ENCODE assay signal across 15 mouse cellular contexts in genomic region chr7:87587976-87588375, GRCm38 (mm10). TPM values are rescaled to one million over a fixed set of nuclear protein-coding genes. Genes with fewer than 3 reads are reported as not detected.
DNase-seq lines count a peak whose midpoint lies in the region; ATAC-seq and TF ChIP-seq lines count a peak whose summit lies in the region.
"Had no signal": no experiment of that assay in that cellular context is flagged by ENCODE, and none has a peak within 500 bp of the region (broad histone marks: within the 10 kb centered on the region; RNA-seq: fewer than 3 reads in every experiment).

No protein-coding gene starts in this region.

- peaks cover 3% of the 10 kb centered on the region; the same call in 1 of the 2 replicates for H3K27me3 ChIP-seq in kidney, postnatal 0 days (ENCODE audit: insufficient read depth, low read length)
- H3K27me3 ChIP-seq in kidney, embryonic 16.5 days (ENCODE audit: insufficient read depth, low read length) = peaks cover 18% of the 10 kb centered on the region
- H3K27me3 ChIP-seq in hindbrain, postnatal 0 days (ENCODE audit: insufficient read depth, low read length) = no peaks in the 10 kb centered on the region

- no peaks in the 10 kb centered on the region for H3K9me3 ChIP-seq in kidney, postnatal 0 days (replicated peaks; ENCODE audit: low read length)
- H3K9me3 ChIP-seq in kidney, embryonic 16.5 days (ENCODE audit: low read length) = no peaks in the 10 kb centered on the region
- H3K9me3 ChIP-seq in hindbrain, postnatal 0 days (ENCODE audit: low read length) = no peaks in the 10 kb centered on the region
- H3K9me3 ChIP-seq: midbrain, embryonic 12.5 days had no signal

- H3K4me3 ChIP-seq in kidney, postnatal 0 days (replicated peaks; ENCODE audit: low read depth, low read length) = no peak overlapping the region
- no peak overlapping the region for H3K4me3 ChIP-seq in kidney, embryonic 16.5 days (ENCODE audit: low read length)
- H3K4me3 ChIP-seq in hindbrain, postnatal 0 days (ENCODE audit: low read length) = 0 out of 2 replicates have a peak overlapping the region, but pooled peaks have one; percentile 1
- H3K4me3 ChIP-seq: midbrain, embryonic 12.5 days had no signal

- no peak for TF ChIP-seq CTCF in kidney, postnatal 0 days (IDR thresholded peaks at IDR 0.05; ENCODE audit: low read depth)
- TF ChIP-seq CTCF in hindbrain, postnatal 0 days (IDR thresholded peaks at IDR 0.05; ENCODE audit: low read depth) = no peak

- H3K4me2 ChIP-seq in kidney, postnatal 0 days (ENCODE audit: low read length) = no peak overlapping the region
- H3K4me2 ChIP-seq in kidney, embryonic 16.5 days (replicated peaks; ENCODE audit: low read depth, low read length) = no peak overlapping the region
- H3K4me2 ChIP-seq in hindbrain, postnatal 0 days (ENCODE audit: low read depth, low read length) = peak overlapping the region; percentile 72
- H3K4me2 ChIP-seq: midbrain, embryonic 12.5 days had no signal

- no peaks in the 10 kb centered on the region for H3K4me1 ChIP-seq in kidney, postnatal 0 days (replicated peaks; ENCODE audit: insufficient read depth, low read length)
- H3K4me1 ChIP-seq in kidney, embryonic 16.5 days (ENCODE audit: insufficient read depth, low read length) = no peaks in the 10 kb centered on the region
- H3K4me1 ChIP-seq in hindbrain, postnatal 0 days (ENCODE audit: insufficient read depth, low read length) = no peaks in the 10 kb centered on the region
- H3K4me1 ChIP-seq: midbrain, embryonic 12.5 days had no signal

- no peak overlapping the region for H3K9ac ChIP-seq in kidney, postnatal 0 days (ENCODE audit: low read depth, low read length)
- H3K9ac ChIP-seq in kidney, embryonic 16.5 days (replicated peaks; ENCODE audit: low read length) = no peak overlapping the region
- H3K9ac ChIP-seq in hindbrain, postnatal 0 days (replicated peaks; ENCODE audit: low read length) = no peak overlapping the region
- H3K9ac ChIP-seq: midbrain, embryonic 12.5 days had no signal

- ATAC-seq in kidney, postnatal 0 days (replicated peaks; ENCODE audit: low FRiP score, low read depth) = no peak
- no peak for ATAC-seq in kidney, embryonic 16.5 days (ENCODE audit: low FRiP score, low TSS enrichment)
- ATAC-seq in hindbrain, postnatal 0 days = no peak
- ATAC-seq: forebrain, embryonic 14.5 days; intestine, embryonic 16.5 days had no signal

- peak; percentile 51 for DNase-seq in kidney, postnatal 0 days (ENCODE audit: low spot score)
- DNase-seq in 416B (ENCODE audit: low read depth) = peak; percentile 18
- DNase-seq in Muller cell, postnatal 12 days (ENCODE audit: inconsistent ontology term) = peak; percentile 9
- peak; percentile 24 for DNase-seq in hindbrain, postnatal 0 days (ENCODE audit: low spot score)
- no peak for DNase-seq in gastrocnemius, adult 18-20 months (ENCODE audit: low spot score)
- no peak for DNase-seq in cerebellum, adult 11 months

- H3K36me3 ChIP-seq in kidney, postnatal 0 days (ENCODE audit: insufficient read depth, low read length) = no peaks in the 10 kb centered on the region
- no peaks in the 10 kb centered on the region for H3K36me3 ChIP-seq in kidney, embryonic 16.5 days (ENCODE audit: insufficient read depth, low read length)
- H3K36me3 ChIP-seq in hindbrain, postnatal 0 days (ENCODE audit: insufficient read depth, low read length) = no peaks in the 10 kb centered on the region
- H3K36me3 ChIP-seq: midbrain, embryonic 12.5 days had no signal

- H3K27ac ChIP-seq in kidney, postnatal 0 days = no peak overlapping the region
- H3K27ac ChIP-seq in kidney, embryonic 16.5 days (ENCODE audit: low read length) = no peak overlapping the region
- H3K27ac ChIP-seq in hindbrain, postnatal 0 days = no peak overlapping the region
- H3K27ac ChIP-seq: midbrain, embryonic 12.5 days; stomach, postnatal 0 days had no signal

- WGBS in kidney, postnatal 0 days = 28% methylated on average over 1 of the region's 1 CpGs
- 21% methylated on average over 1 of the region's 1 CpGs for WGBS in kidney, embryonic 16.5 days
- WGBS in hindbrain, postnatal 0 days = 36% methylated on average over 1 of the region's 1 CpGs

RNA-seq across cellular contexts. Expression of gene Grm5, which starts 4.0 kb away (rescaled TPM):
- not detected in 2 replicates for polyA plus RNA-seq in kidney, postnatal 0 days (2015; fragmentation: Nextera tagmentation; extraction: Ambion mirVana)
- not detected in 2 replicates for polyA plus RNA-seq in kidney, embryonic 16.5 days (2015; fragmentation: Nextera tagmentation; extraction: Ambion mirVana)
- total RNA-seq in hindbrain, postnatal 0 days (2014; rRNA removed) = 160 and 179 TPM in 2 replicates
- 54.8 and 57.9 TPM in 2 replicates for polyA plus RNA-seq in hindbrain, postnatal 0 days (2015; fragmentation: Nextera tagmentation; extraction: Ambion mirVana)
- total RNA-seq in gastrocnemius, adult 18-20 months (2021) = not detected
- total RNA-seq: gastrocnemius, postnatal 4 days had no signal
- polyA plus RNA-seq: heart, embryonic 16.5 days; intestine, embryonic 16.5 days; liver, embryonic 16.5 days; stomach, postnatal 0 days; urinary bladder, adult 2 months had no signal

Comparison
In these comparisons a context has a peak if more than half of its experiments do, and no peak if none do; other contexts are left out.
1. DNase-seq: peak in kidney, postnatal 0 days (single experiment), 416B (single experiment), Muller cell, postnatal 12 days (single experiment) and hindbrain, postnatal 0 days (single experiment); none in gastrocnemius, adult 18-20 months (single experiment) and cerebellum, adult 11 months (single experiment).
2. RNA of gene Grm5, which starts 4.0 kb away (polyA plus RNA-seq): 54.8 to 57.9 TPM in hindbrain, postnatal 0 days; not detected in kidney, embryonic 16.5 days and not detected in kidney, postnatal 0 days; every median in the first group is over 10 times any median in the second.